Mouse (Mus musculus): Measurements from ENCODE around the gene Cabp1.
"Not testable (repeated sequence)": the region's sequence is repeated elsewhere in the genome, so short reads cannot be mapped to it uniquely, and the experiment has no call there.

The Cabp1 gene

GRCm38 (mm10) chr5:115177866-115178265, 16.3 kb downstream of the Cabp1 start:
- no peak for DNase-seq (ENCODE audit: low spot score in 2 of 2)

GRCm38 (mm10) chr5:115174554-115174953, 19.6 kb downstream of the Cabp1 start:
- DNase-seq (ENCODE audit: low spot score in 2 of 2): no peak

DNA sequence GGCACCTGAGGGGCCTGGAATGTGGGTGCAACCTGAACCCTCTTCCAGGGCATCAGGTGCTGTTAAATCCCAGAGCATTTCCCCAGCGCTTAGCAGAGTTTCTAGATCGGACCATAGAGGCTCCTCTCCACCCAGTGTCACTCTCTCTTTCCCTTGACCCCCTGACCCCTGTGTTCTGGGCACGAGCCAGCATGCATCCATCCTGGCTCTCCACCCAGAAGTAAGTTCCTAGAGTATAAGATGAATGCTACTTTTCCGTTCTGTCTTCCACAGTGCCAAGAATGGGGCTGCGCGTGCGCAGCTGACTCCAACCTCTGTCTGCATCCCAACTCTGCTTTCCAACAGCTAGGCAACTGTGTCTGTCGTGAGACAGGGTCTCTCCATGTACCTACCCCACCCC, 24.0 kb downstream of the Cabp1 start:
- no peak for DNase-seq (ENCODE audit: low spot score in 2 of 2)

- DNase-seq (ENCODE audit: low spot score in 2 of 2): no peak
These were observed 25.4 kb downstream of the Cabp1 start for GRCm38 (mm10) chr5:115168641-115169415.

- peak; percentile 80 to 88 for DNase-seq (ENCODE audit: low spot score in 2 of 2)
These were observed 26.8 kb downstream of the Cabp1 start for GRCm38 (mm10) chr5:115167396-115167795.

GRCm38 (mm10) chr5:115166815-115167194, 27.4 kb downstream of the Cabp1 start:
- no peak for DNase-seq (ENCODE audit: low spot score in 2 of 2)

DNA sequence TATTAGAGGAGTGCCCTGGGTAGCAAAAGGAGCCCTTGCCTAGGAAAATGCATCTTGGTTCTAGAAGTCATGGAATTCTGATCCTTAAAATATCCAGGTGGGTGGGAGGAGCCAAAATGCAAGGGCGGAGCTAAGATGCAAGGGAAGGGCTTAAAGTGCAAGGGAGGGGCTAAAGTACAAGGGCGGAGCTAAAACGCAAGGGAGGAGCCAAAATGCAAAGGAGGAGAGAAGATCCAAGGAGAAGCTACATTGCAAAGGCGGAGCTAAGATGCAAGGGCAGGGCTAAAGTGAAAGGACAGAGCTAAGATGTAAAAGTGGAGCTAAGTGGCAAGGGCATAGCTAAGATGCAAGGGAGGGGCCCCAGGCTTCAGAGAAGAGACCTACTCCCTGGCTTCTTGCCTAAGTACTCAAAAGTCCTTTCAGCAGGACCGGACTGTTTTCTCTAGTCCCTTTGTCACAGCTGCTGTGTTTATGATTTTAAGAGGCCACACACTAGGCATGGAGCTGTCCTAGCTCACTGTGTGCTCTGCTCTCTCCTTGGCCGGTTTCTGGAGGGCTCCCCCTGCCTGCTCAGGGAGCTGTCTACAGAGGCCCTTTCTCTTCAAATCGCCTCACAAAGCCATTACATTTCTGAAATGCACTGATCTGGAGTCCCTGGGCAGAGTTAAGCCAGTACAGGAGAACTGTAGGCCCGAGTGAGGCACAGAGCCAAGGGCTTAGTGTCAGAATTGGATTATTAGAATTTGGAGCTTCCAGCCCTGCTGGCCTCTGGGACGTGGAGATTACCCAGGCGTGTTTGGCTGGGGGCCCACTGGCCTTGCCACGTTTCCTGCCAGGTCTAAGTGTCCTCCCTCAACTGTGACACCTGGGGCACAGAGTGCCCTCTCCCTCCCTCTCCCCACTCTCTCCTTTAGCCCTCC, 28.0 kb downstream of the Cabp1 start:
- peak in 1 of 2 experiments; percentile 19 for DNase-seq (ENCODE audit: low spot score in 2 of 2)

DNA sequence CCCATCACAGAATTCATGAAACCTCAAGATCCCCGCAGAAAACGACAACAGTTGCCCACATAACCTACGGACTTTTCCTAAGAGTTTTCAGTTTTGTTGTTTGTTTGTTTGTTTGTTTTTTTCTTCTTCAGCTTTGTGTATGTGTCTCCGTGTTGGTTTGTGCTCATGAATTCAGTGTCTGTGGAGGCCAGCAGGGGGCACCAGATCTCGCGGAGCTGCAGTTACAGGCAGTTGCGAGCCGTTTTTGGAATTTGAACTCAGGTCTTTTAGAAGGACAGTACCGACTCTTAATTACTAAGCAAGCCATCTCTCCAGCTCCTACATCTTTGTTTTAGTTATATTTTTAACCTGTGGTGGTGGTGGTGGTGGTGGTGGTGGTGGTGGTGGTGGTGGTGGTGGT, 28.8 kb downstream of the Cabp1 start:
- DNase-seq (ENCODE audit: low spot score in 2 of 2): no peak

DNA sequence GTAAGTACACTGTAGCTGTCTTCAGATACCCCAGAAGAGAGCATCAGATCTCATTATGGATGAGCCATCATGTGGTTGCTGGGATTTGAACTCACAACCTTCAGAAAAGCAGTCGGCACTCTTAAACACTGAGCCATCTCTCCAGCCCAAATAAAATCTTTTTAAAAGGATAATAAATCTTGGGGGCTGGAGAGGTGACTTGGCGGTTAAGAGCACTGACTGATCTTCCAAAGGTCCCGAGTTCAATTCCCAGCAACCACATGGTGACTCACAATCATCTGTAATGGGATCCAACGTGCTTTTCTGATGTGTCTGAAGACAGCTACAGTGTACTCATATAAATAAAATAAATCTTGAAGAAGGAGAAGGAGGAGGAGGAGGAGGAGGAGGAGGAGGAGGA, 29.7 kb downstream of the Cabp1 start:
- not testable (repeated sequence) for DNase-seq (ENCODE audit: low spot score in 2 of 2)

DNA sequence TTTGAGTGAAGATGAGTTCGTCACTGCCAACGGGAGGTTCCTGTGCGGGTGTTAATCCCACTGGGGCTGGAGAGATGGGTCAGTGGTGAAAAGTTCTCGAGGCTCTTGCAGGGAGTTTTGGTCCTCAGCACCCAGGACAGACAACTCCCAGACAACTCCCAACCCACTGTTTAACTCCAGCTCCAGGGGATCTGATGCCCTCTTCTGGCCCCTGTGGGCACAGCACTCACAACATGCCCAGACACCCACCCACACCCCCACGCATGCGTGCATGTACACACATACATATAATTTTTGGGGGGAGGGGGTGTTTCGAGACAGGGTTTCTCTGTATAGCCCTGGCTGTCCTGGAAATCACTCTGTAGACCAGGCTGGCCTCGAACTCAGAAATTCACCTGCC, 30.6 kb downstream of the Cabp1 start:
- peak; percentile 34 to 57 for DNase-seq (ENCODE audit: low spot score in 2 of 2)

DNA sequence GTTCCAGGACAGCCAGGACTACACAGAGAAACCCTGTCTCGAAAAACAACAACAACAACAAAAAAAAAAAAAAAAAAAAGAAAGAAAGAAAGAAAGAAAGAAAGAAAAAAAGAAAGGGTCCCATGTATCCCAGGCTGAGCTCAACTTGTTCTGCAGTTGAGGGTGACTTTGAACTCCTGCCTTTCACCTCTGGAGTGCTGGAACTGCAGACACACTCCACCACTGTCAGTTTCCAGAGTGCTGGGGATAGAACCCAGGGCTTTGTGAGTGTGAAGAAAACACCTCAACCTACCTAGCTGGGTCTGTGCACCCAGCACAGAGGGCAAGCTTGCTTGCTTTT, 32.3 kb downstream of the Cabp1 start:
- not testable (repeated sequence) for DNase-seq (ENCODE audit: low spot score in 2 of 2)

DNA sequence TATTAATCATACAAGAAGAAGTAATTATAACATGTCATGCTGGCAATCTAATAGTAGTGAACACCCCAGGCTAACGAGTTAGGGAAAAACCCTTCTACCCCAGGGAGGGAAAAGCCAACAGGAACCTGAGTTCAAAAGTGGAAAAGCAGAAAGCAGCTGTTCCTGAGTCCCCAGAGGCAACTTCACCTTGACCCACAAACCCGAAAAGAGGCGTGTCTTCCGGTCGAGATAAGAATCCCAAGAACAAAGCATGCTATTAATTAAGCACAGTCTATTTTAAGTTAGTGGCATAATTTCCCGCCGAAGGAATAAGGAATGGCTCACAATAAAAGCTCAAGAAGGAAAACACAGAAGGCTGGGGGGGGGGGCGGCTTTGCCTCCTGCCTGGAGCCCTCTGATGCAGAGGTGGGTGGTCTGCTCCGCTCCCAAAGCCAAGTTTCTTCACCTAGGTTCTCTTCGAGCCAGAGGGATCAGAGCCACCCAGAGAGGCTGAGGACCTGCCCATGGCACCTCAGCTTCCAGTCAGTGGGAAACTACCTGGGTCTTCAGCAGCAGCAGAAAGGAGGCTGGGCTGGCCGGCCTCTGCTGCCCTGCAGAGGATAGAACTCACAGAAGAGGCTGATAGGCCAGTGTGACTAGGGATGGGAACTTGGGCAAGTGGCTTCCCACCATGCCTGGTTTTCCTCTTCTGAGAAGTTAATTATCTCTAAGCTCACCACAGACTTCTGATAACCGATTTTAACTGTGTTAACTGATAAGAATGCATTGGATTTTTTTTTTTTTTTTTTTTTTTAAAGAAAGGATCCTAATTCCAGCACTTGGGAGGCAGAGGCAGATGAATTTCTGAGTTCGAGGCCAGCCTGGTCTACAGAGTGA, 32.9 kb downstream of the Cabp1 start:
- no peak for DNase-seq (ENCODE audit: low spot score in 2 of 2)

DNA sequence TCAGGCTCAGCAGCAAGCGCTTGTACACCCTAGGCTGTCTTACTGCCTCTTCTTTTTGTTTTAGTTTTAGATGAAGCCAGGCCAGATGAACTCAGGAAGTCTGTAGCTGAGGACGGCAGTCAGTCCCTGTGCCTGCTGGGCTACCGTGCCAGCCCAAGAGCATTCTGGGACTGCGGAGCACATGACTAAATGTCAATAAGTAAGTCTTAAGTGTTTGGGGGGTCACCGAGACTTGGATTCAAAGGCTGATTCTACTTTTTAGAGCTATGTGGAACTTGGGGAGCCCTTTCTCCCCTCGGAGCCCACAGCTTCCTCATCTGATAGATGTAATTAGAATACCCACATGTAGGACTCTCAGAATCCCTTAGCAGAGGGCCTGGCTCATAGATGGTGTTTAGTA, 33.5 kb downstream of the Cabp1 start:
- DNase-seq (ENCODE audit: low spot score in 2 of 2): no peak

DNA sequence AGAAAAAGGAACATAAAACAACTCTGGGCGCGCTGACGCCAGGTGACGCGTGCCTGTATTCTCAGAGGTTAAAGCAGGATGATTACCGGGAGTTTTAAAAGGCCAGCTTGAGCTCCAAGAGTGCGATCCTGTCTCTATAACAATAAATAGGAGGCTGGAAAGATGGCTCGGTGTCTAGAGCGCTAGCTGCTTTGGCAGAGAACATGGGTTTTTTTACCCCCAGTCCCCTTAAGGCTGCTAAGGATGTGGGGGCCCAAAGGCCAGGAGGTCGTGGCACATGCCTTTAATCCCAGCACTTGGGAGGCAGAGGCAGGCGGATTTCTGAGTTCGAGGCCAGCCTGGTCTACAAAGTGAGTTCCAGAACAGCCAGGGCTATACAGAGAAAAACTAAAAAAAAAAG, 35.0 kb downstream of the Cabp1 start:
- DNase-seq (ENCODE audit: low spot score in 2 of 2): no peak

DNA sequence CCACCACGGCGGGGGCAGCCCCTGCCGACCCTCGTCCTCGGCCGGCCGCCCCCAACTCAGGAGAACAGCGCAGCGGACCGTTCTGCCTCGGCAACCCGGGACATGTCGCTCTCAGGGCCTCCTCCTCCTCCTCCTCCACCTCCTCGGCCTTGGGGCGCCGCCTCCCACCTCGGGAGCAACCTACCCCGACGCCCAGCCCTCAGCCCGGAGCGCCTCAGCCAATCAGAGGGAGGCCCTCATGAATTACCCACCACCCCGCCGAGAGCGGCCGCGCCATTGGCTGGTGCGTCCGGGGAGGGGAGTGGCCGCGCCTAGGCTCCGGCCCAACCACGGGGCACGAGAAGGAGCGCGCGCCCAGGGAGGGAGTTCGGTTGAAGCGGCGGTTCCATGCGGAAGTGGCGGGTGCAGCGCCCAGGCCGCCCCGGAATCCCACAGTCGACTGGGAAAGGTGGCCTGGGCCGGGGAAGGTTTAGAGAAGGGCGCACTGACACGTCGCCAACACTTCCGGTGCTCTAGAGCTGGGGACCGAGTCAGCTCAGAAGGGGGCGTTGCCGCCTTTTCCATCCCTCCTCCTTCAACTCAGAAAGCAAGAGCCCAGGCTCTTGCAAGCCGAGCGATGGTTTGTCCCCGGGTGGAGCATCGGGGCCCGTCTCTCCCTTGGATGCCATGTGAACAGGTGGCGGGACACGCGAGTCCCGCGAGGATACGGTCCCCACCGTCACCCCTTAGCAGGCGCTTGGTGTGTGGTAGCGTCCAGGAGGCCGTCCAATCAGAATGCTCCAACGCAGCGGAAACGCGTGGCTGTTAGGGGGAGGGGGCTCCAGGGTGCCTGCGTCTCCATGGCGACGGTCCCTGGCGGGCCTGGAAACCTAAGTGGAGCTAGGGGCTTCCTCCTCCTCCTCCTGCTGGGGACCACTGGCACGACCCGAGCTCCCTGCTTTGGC, 35.9 kb downstream of the Cabp1 start, which contains the start of gene Mlec:
Gene Mlec, minus strand, starts transcription at position 140 of the 944 bp plus-strand sequence.
- DNase-seq (ENCODE audit: low spot score in 2 of 2): peak; percentile 98

GRCm38 (mm10) chr5:115156933-115157589, 37.1 kb downstream of the Cabp1 start:
- DNase-seq (ENCODE audit: low spot score in 2 of 2): peak; percentile 33 to 47

DNA sequence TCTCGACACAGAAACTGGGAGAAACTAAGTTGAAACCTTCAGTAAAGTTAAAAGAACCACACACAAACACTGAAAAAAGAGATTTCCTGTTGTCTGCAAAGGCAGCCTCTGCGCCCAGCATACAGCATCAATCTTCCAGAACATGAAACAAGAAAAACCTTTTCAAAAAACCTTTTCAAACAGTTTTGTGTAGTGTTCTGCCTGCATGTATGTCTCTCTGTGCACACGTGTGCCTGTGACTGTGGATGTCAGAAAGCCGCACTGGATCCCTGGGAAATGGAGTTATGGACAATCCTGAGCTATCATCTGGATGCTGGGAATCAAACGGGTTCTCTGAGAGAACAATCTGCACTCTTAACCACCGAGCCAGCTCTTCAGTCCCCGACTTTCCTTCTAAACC, 37.8 kb downstream of the Cabp1 start:
- DNase-seq (ENCODE audit: low spot score in 2 of 2): no peak

DNA sequence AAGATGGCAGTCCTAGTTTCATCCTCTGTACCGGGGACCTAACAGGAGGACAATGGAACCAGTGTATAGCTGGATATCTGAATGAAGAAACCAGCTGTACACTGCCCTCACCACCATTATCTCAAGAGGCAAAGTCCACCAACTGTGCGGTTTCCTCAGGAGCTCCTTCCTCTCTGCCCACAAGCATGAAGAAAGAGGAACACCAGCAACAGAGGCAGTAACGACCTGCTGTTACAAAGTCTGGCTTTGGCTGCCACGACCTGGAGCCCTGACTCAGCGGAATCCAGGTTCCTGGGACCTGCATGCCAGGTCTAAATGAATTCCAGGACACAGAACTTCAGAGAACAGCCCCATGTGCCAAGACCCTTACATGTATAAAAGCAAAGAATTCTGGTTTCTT, 38.4 kb downstream of the Cabp1 start:
- DNase-seq (ENCODE audit: low spot score in 2 of 2): peak; percentile 23 to 38

GRCm38 (mm10) chr5:115155156-115155631, 39.0 kb downstream of the Cabp1 start:
- no peak for DNase-seq (ENCODE audit: low spot score in 2 of 2)

All from natural killer cell, adult 2 months (primary cell).